Mouse (Mus musculus) thymus, postnatal 0 days (tissue): ENCODE results near the gene Ttc27. TPM values are rescaled to one million over a fixed set of nuclear protein-coding genes. Genes with fewer than 3 reads are reported as not detected.

Experiments used
- DNase-seq: peaks from one replicate; pipeline ENCODE4 v3.0.0-alpha.2; 2015; ENCODE audit warnings: low spot score
- polyA plus RNA-seq: library from polyadenylated mRNA; unstranded; fragments of >200 nt; fragmentation: Nextera tagmentation; extraction: Ambion mirVana; gene quantifications from 2 replicates; pipeline ENCODE4 v1.2.1, GENCODE M21; 2015

Gene Ttc27
- polyA plus RNA-seq, 1 experiment from 2014 or later: 21.9 TPM

DNA sequence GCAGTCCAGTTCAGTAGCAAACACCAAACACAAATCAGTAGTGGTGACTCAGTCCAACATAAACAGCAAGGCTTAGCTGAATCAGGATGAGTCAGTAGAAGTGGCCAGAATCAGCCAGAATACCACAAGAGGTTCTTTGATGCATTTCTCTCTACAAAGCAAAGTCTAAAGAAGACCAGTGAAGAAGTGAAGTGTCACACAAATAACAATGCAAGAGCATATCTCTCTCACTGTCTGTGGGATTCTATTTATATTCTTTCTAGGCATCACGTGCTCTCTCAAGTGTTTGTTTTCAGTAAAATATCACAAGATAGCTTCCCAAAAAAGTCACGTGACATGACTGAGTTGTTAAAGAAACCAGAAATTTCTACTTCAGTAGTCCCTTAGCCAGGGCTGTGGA is 102.2 kb downstream of the Ttc27 start:
- DNase-seq: no peak

DNA sequence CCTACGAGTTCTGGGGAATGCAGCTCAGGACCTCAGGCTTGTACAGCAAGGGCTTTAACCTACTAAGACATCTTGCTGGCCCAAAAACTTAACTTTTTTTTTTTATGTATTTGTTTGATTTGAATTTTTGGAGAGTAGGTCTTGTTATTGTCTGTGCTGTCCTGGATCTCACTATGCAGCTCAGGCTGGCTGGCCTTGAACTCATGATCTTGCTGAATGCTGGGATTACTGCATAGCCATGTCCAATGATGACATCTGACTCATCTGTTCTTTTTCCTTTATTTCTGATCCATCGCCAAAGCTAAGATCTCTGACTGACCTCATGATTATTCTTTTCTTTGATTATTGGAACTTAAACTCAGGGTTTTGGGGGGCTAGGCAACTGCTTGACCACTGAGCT is 113.3 kb downstream of the Ttc27 start:
- DNase-seq: no peak

DNA sequence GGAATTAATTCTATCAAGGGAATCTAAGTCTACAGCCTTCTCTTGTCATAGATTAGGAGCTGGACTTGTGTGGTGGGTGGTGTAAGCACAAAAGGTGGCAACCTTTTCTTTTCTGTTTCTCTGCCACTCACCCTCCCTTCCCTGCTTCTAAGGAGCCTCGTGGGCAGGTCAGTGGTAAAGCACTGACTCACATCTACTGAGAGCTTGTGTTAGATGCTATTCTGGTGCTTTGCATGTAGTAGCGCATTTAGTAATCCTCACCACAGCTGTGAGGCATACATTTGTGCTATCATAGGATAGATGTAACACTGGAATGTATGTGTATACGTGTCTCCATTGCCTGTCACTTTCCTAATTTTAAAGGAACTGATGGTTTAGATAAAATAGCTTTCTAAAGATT is 124.2 kb downstream of the Ttc27 start:
- no peak for DNase-seq

DNA sequence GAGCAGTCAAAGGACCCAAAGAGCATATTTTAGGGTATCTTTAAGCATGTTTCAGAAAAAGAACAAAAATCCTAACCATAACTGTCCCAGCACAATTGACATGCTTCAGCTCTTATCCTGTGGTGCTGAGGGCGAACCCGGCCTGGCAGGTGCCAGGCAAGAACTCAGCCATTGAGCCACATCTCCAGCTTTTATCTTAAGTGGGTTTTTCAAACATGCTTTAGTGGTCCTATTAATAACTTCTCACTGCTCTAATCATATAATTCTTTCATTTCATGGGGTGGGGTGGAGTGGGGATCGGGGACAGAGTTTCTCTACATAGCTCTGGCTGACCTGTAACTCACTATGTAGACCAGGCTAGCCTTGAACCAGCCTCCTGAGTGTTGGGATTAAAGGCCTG is 125.1 kb downstream of the Ttc27 start:
- no peak for DNase-seq

DNA sequence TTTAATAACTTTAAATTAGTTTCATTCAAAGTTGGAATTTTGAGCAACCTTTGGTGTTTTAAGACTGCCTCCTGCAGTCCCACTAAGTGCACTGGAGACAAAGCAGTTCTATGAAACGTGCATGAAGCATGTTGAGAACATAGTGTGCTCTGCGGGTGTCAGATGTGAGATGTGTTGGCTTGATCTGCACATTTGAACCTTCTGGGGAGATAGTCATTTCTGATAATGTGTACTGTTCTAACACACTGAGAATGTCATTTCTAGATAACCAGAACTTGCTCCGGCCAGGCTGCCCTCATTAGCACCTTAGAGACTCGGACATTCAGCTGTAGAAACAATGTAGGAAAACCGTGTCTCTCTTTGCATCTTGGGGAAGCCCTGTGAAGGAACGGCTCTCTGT is 126.0 kb downstream of the Ttc27 start:
- DNase-seq: no peak

DNA sequence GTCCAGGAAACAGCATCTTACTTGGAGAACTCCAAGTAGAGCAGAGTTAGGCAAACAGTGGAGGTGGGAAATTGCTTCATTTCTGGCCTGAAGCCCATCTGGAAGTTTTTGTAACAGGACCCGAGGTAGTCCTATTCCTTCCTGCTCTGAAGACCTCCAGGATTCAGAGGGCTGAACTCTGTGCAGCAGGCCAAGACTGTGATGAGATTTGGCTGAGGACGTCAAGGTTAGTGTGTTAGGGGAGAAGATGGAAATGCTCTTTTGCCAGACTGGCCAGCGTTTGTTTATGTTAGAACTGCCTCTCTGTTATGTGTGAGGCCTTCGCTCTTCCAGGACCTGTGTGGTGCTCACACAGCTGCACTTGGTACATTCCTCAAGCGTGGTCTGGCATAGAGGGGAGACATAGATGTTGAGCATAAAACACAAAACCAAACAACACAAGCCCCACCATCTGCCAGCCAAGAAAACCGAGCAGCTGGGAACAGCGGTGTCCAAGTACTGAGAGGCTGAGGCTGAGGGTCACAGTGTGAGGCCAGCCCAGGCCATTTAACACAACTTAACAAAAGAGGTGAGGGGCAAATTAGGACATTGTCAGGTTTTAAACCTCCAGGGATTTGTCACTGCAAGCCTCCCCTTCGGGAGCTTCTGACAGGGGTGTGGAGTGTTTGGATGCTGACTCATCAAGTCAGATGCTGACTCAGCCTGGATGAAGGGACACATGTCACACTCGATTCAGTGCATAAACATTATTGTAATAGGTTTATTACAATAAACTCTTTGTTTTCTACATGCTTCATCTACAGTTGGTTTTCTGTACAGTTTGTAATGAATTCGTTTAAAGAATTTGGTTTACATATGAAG is 128.7 kb downstream of the Ttc27 start:
- no peak for DNase-seq

DNA sequence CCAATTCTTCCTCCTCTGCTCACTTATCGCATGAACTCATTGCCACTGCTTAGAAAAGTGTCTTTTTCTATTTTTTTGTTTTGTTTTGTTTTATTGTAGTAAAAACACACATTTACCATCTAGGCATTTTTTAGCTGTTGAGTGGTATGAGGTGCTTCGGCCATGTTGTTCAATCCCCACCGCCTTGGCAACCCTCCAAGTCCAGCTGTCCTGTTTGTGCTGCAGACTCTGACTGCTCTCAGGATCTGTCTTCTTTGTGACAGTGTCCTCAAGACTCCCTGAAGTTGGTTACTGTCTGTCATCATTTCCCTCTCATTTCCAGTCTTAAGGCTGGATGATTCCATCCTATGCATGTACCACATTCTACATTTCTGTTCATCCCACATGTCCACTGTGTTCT is 132.7 kb downstream of the Ttc27 start:
- DNase-seq: no peak

DNA sequence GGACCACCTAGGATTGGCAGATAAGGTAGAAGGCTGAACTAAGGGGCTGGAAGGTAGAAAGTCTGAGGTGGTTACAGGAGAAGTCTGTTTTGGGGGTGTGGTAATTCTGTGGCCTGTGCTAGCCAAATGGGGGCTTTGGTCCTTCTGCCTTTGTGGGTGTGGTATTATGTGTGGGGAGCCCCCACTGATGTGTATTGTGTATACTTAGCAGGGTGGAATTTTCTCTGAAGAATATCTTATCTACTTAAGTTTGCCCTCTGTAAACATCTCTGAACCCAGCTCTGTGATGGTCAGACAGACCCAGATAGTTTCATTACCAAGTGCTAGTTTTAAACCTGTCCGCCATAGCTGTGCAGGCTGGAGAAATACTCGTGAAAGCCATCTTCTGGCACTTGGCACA is 141.8 kb downstream of the Ttc27 start:
- DNase-seq: no peak

DNA sequence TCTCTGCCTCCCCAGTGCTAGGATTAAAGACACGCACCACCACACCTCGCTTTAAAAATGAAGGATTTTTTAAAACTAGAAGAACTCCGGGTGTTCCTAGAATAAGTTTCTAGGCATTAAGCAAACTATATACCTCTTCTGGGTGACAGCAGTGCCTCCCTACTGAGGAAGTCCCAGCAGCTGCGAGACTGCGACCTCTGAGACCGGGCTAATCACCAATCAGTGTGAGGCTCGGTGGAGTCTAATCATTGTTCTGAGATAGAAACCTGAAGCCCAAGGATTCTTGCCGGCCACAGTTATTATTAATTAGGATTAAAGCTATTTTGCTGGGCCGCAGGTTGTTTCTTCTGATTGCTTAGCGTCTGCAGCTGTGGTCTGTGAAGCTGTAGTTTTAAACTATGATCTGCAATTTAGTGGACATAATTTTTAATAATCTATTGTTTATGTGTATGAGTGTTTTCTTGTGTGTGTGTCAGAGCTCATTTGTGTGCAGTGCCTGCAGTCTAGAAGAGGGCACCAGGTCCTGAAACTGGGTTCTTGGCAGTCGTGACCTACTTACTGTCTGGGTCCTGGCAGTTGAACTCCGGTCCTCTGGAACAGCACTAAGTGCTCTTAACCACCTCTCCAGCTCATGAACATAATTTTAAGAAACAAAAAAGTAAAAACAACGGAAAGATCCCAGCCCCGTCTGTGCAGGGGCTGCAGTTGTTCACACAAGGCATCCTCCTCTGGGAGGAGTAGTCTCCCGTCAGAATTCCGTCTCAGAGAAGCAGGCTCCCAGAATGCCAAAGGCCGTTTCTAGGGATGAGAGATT is 142.9 kb downstream of the Ttc27 start:
- DNase-seq: no peak

DNA sequence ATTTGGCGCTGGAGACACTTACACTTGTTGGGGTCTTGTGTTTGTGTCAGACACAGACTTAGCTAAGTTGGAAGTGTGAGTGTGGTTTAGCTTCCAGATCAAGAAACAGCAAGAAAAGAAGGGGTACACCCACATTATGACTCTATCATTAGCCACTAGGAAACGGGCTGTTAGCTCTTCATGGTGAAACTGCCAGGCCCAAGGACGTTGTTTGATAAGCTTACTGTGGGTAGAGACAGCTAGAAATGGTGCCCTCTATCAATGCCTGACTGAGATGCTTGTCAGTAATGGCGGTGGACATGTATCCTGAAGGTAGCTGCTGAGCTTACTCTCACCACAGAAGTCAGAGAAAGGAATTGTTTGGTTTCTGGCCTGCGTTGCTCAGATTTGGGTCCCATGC is 146.3 kb downstream of the Ttc27 start:
- no peak for DNase-seq

DNA sequence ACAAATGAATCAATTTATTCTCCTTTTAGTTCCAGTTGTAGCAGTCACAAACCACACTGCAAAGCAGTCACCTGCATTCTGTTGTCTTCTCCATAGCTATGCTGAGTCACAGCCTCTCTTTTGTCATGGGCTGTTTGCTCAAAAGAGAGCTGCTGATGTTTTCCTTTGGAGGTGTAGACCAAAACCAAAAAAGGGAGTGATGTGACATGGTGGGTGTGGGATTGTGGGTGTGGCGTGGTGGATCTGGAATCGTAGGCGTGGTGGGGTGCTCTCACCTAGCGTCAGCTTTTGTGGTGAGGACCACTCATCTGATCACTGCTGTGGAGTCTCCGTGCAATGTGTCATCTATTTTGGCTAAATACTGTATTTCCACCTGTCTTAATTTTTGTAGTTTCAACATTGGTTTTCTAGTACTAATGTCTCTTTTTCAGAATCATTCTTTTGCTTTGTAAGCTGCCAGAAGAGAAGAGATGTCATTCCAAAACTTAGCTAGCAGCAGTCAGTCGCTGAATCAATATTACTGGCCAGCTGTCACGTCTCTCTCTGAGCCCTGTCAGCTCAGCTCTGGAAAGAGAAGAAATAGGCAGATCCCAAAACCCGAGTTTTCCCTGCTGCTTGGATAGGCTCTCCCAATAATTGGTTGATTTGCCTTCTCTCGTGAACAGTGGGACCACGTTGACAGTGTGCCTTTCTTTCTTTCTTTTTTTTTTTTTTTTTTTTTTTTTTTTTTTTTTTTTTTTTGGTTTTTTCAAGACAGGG is 147.4 kb downstream of the Ttc27 start:
- no peak for DNase-seq

DNA sequence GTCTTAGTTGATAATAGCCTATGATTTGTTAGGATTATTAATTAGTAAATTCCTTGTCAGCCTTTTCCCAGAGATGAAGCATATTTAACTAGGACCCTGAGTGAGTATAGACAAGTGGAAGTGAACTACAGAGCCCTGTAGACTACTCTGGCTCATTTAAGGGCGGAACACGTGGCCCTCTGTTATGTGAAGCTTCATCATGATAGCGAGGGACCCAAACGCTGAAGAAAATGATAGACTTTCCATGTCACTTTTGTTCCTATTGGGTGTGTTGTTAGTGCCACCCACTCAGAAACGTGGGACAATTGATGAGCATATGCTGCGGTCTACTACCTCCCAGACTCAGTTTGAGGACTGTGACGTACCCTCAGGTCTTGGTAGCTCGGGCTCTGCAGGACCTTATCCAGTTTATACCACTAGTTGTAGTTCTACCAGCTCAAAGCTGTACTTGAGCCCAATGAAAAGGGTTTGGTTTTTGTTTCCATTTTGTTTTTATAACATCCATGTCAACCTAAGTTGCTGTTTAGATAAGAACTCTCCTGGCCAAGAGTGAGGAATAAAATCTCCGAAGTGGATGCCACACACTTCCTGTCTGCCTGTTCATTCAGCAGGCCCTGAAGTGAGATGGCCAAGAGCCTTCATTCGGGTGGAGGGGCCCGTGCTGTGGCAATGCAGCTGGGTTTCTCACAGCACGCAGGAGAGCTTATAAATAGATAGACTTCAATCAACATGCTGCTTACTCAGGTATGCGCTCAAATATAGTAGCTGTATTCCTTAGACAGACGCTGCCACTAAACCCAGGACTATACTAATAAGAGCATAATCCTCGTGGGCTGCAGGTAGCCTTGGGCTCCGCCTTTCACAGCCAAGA is 148.4 kb downstream of the Ttc27 start:
- DNase-seq: no peak

DNA sequence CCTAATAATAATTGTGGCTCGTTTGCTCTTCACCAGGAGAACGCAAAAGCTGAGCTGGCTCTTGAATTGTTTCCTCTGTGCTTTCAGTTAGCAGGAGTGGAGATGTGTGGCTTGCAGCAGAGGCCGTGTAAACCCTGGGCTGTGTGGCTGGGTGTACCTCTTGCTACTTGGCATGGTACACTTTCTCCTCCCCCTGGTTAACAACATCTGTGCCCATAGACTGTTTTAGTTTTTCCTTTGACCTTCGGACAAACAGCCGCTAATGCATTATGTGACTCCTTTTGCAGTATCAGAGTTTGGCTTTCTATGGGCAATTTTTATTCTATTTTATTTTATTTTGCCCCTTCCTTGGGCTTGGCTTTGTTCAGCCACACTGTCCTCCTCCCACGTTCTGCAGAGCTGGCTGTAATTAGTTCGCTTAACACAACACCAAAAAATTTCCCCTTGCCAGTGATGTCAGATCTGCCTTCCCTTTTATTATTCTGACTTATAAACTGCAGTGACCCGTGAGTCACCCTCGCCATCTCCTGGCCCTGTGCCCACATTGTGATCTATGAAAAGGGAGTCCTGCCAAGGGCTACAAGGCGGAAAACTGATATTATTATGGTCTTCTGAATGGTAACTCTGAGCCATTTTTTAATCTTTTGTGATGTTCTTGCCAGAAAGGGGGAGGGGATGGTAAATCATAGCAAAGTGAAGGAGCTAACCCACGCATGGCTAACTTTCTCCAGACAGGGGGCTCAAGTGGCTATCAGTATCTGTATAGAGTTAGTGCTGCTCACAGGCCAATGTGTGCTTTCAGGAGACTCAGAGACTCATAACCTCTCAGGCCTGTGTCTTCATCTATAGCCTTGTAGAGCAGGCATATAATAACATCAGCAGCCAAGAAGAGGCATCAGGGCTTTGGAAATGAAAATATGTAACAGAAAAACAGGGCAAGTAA is 149.3 kb downstream of the Ttc27 start:
- DNase-seq: no peak

DNA sequence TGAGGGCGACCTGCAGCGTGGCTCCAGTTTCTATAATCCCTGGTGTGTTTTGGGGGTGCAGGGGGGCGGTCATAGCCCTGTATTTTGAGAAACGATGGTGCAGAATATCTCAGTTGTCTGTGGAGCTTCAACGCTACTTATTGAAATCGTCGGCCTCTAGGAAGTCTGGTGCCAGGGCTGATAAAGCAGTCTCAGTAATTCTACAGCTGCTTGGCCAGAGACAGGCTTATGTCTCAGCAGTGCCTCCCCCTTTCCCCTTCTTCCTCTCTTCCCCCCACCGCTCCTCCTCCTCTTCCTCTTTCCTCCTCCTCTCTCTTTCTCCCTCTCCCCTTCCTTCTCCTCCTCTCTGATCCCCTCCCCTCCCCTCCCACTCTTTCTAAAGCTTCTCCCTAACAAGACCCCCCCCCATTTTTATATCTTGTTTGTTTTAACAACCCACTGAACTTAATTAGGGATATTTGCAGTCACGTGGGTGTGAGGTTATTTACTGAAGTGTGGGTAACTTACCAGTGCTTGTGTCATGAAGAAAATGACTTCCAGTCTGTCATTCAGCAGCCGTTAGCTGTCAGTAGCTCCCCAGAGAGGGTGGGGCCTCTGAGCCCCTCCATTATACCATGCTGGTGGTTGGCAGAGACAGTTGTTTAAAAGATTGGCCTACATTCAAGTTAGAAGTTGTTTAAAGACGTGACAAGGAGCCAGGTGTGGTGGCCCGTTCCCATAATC is 150.8 kb downstream of the Ttc27 start:
- no peak for DNase-seq

DNA sequence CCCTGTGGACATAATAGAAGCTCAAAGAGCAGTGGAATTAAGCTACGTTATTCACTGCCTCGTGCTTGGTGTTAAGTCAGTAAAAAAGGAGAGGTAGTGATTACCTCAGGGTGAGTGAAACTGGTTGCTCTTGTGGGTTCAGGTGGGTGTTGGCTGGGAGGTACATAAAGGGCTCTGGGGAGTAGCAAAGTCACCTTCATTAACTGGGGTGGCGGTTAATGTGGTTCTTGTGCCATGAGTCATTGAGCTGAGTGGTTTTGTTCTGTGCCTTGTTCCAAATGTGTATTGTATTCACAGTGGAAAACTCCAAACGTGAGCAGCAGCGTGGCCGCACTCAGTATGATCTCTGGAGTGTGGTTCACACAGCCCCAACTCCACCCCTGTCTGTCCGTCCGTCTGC is 152.0 kb downstream of the Ttc27 start:
- no peak for DNase-seq

DNA sequence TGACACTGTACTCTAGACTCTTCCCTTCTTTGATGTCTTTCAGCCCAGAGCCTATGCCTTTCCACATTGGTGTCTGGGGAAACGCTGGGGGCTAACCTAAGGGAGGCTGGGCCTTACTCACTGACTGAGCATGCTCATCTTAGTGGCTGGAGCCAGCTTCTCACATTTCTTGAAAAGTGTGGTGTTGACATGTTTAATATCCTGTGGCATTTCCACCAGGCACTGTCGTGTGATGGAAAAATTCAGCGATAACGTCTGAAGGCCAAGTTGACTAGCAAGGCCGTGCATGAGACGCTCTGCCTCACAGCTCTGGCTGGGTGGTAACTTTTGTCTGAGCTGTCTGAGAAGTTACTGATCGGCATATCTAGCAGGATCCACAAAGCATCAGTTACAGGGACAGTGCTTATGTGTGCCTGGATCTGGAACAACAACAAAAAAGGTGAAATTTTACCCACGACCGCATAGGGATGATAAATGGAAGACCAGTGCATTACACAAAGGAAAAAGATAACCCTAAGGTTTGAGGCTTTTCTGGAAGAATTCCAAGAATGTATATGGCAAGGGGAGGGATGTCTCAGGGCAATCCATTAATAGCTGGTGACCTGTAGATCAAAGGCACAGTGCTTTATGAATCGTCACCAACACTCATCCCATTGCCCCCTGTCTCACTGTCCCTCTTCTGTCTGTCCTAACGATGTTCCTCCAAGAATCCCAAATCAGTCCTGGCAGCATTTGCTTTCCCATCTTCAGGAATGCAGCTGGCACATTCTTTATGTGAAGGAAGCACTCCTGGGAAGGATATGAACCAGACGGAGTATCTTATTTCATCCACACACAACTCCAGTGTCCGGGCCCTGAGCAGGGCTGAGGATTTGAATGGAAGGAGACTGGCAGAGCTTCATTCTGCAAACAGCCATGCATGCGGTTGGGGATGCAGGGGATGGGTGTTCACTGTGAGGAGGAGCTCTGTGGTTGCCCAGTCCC is 152.9 kb downstream of the Ttc27 start:
- no peak for DNase-seq

DNA sequence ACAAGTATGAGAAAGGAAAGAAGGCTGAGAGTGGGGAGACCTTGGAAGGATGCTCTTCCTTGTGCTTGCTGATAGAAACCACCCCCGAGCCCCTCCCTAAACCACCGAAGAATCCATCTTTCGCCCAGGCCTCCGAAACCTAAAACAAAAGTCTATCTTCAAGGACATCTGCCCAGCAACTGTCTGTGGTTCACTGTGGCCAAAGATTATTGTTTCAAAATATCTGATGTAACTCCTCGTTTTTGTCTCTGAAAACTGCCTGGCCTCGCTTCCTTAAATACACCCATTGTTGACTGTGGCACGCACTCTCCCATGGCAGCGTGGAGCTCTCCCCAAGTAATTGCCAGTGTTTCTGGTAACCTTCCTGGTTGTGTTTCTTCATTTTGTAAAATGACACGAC is 155.0 kb downstream of the Ttc27 start:
- DNase-seq: no peak

DNA sequence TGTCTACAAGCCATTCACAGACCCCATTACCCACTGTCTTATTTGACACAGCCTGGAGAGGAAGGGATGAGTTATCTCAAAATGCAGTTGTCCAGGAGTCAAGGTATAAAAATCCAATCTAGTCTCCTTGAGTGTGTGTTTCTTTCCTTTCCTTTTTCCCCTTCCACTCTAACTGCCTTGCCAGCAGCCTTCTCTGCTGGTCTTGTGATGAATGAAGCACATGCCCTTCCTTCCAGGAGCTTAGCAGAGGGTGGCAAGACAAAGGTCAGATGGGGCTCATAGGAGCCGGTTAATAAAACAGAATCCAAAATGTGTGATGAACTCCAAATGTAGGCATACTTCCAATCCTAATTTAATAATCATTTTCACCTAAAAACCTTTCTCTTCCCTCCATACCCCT is 156.2 kb downstream of the Ttc27 start:
- DNase-seq: no peak
